Mouse (Mus musculus) neural tube, postnatal 0 days (tissue): ENCODE measurements around the gene Strn. TPM values are rescaled to one million over a fixed set of nuclear protein-coding genes. Genes with fewer than 3 reads are reported as not detected.

Experiments used
- polyA plus RNA-seq: library from polyadenylated mRNA; unstranded; fragments of >200 nt; fragmentation: Nextera tagmentation; extraction: Ambion mirVana; gene quantifications from 2 replicates; pipeline ENCODE4 v1.2.1, GENCODE M21; 2015

Strn gene
- 4.4 and 4.7 TPM in 2 replicates for polyA plus RNA-seq

GRCm38 (mm10) chr17:78737096-78737495 lies at the start of gene Strn:
Gene Strn, minus strand, starts transcription at chr17:78737196.

Other genes starting within 250 kb of the Strn start
- 9.6 and 9.8 TPM in 2 replicates for gene Vit, start 229.1 kb downstream of the Strn start, polyA plus RNA-seq
- gene Heatr5b, start 98.2 kb upstream of the Strn start, polyA plus RNA-seq = 12.9 and 14.5 TPM in 2 replicates
- gene Gpatch11, start 98.4 kb upstream of the Strn start, polyA plus RNA-seq = 61.6 and 66.9 TPM in 2 replicates
- gene Eif2ak2, start 145.4 kb upstream of the Strn start, polyA plus RNA-seq = 7.7 and 8.0 TPM in 2 replicates
- gene Sult6b1, start 169.8 kb upstream of the Strn start, polyA plus RNA-seq = 0.20 and 0.27 TPM in 2 replicates
- 138 and 159 TPM in 2 replicates for gene Cebpzos, start 179.3 kb upstream of the Strn start, polyA plus RNA-seq
- 37.4 and 48.0 TPM in 2 replicates for gene Cebpz, start 199.9 kb upstream of the Strn start, polyA plus RNA-seq
- gene Ndufaf7, start 199.9 kb upstream of the Strn start, polyA plus RNA-seq = 68.7 and 69.4 TPM in 2 replicates